Mouse (Mus musculus): ENCODE results near the gene Uvrag.

Uvrag gene

DNA sequence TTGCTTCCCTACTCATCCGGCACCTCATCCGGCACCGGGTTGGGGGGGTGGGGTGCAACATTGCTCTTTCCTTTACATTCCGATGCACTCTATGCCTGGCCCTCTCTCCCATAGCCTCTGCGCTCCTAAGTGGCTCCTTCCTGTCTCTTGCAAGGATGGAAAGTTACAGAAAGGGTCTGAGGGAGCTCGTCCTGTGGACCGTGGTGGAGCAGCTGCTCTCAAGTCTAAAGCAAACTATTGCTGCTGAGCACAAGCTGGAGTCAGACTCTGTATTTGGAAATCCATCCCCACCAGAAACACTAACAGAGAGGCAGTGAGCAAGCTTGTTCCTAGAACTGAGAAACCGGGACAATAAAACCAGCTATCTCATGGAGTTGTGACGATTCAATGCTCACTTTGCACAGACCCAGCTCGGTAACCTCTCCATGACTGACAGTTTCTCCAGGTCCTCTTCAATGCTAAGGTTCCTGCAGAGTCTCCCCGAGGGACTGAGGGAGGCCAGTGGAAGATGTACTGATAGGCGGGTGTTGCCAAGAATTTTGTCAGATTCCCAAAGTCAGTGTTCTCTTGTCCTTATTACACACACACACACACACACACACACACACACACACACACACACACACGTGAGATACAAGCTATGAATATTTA lies 975 bp downstream of the Uvrag start:
- DNase-seq (ENCODE audit: low spot score in 2 of 2) = no peak

DNA sequence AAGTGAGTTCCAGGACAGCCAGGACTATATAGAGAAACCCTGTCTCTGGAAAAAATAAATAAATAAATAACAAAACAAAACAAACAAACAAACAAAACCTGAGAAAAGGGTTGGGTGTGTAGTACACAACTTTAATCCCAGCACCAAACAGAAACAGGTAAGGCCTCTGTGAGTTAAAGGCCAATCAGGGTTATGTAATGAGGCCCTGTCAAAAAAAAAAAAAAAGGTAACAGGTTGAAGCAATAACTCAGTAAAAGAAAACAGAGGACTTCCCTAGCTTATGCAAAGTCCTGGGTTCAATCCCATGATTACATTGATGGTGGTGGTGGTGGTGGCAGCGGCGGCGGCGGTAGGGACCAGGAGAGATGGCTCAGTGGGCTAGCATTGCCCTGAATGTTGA lies 3.4 kb downstream of the Uvrag start:
- no peak for DNase-seq (ENCODE audit: low spot score in 2 of 2)

GRCm38 (mm10) chr7:99136789-99137188 lies 4.2 kb downstream of the Uvrag start:
- no peak for DNase-seq (ENCODE audit: low spot score in 2 of 2)

DNA sequence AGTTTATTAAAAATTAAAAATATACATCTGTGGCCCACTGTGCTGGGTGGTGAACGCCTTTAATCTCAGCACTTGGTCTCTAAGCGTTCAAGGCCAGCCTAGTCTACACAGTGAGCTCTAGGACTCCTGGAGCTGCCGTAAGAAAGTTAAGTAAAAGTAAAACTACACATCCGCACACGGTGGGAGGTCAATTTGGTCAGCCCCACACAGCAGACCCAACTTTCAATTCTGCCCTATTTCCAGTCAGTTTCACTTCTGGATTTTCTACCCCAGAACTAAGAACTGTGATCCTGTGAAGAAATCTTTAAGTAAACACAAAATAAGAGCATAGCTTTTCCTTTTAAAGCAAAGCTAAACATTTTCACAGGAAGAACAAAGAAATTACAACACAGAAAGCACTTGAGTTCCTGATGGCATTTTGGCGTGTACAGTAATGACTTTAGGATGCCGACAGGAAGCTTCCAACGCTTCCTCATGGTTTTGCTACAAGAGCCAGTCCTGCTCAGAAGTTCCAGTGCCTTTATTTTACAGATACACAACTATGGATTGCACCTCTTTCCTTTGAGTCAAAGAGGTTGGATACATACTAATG lies 7.0 kb downstream of the Uvrag start:
- DNase-seq (ENCODE audit: low spot score in 2 of 2) = no peak

DNA sequence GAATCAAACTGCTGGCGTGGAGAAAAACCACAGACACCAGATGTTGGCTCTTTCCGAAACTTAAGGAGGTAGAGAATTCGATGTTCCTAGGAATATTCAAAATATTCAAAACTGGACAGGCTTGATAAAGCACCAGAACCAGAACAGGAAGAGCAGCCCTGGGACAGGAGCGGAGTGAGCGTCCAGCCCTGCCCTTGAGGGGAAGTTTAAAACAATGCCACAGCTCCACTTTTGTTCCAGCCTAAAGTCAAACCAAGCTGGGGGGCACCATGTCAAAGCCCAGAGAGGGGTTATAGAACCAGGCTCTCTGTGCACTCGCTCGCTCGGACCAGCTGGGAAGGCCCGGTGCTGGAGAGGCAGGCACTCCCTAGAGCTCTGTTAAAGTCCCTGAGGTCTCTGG lies 8.3 kb downstream of the Uvrag start:
- no peak for DNase-seq (ENCODE audit: low spot score in 2 of 2)

DNA sequence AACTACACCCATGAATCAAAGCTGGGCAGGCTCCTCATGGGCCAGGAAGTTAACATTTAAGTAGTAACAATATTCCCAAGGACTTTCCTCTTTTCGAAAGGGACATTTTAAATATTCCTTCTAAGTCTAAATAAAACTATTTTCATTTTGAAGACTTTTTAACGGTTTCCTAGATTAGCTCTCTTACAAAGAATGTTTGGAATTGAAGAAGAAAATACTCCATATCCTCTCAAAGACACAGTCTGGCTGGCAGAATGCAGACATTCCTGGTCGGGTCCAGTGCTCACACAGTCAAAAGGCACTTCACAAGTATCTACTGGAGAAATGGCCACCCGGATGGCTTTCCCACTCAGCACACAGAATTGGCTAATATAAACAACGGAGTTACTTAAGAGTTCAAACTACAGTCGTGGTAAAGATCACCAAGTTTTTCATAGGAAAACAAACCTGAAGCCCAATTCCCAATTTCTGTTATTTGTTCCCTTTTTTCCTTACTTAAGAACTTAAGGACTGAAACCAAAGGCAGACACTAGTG lies 9.1 kb downstream of the Uvrag start:
- DNase-seq (ENCODE audit: low spot score in 2 of 2) = no peak

- no peak for DNase-seq (ENCODE audit: low spot score in 2 of 2)
Observed at GRCm38 (mm10) chr7:99128965-99129364, 12.0 kb downstream of the Uvrag start.

DNA sequence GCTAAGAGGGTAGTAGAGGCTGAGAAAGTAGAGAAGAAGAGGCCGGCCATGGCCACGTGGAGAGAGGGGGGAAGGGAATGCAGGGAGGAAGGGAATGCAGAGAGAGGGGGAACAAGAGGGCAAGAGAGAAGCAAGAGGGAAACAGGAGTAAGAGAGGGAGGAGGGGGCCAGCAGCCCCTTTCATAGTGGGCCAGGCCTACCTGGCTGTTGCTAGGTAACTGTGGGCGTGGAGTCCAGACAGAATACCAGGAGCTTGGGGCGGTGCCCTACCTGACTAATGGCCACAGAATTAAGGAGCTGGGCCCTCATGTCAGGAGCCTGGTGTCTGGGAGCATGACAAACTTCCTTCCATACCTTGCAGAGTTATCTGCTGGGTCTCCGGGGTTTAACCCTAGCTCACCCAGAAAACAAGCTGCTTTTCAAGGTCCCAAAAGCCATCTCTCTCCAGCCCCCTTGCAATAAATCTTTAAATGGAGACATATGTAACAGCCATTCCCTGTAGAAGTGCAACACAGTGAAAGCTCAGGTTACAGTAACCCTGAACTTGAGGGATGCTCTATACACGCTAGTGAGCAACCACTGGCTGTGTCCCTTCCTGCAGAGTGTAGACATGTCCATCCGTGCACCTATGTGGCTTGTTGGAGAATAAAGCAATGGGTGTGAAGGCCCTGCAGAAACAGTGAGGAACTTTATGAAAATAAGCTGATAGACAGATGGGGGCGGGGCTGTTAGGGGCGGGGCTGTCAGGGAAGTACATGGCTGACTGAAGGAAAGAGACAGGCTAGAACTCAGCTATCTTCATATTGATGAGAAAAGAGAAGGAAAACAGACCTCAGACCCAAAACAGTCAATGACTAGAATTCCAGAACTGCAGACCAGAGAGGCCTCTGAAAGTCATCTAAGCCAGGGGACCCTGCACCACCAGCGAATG lies 12.7 kb downstream of the Uvrag start:
- DNase-seq (ENCODE audit: low spot score in 2 of 2) = no peak

- DNase-seq (ENCODE audit: low spot score in 2 of 2) = no peak
Observed at GRCm38 (mm10) chr7:99126057-99126456, 14.9 kb downstream of the Uvrag start.

- no peak for DNase-seq (ENCODE audit: low spot score in 2 of 2)
Observed at GRCm38 (mm10) chr7:99122651-99123050, 18.3 kb downstream of the Uvrag start.

GRCm38 (mm10) chr7:99120865-99121521 lies 19.9 kb downstream of the Uvrag start:
- DNase-seq (ENCODE audit: low spot score in 2 of 2) = no peak

- DNase-seq (ENCODE audit: low spot score in 2 of 2) = no peak
Observed at GRCm38 (mm10) chr7:99120082-99120481, 20.9 kb downstream of the Uvrag start.

DNA sequence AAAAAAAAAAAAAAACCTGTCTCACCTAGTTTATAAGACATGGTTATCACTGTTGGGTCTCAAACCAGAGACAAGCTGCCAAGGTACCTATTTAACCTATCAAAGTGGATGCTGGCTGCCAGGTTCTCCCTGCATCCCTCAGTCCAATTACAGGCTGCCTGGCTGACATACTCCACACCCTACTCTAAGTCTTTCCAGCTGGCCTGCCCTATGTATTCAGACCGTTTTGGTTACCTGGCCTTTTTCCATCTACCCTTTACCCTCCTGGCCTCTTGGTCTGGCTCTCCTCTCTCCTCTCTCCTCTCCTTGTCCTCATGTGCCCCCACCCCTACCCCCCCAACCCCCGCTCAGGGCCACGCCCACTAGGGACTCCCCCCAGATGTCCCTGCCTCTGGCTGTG lies 24.2 kb downstream of the Uvrag start:
- no peak for DNase-seq (ENCODE audit: low spot score in 2 of 2)

DNA sequence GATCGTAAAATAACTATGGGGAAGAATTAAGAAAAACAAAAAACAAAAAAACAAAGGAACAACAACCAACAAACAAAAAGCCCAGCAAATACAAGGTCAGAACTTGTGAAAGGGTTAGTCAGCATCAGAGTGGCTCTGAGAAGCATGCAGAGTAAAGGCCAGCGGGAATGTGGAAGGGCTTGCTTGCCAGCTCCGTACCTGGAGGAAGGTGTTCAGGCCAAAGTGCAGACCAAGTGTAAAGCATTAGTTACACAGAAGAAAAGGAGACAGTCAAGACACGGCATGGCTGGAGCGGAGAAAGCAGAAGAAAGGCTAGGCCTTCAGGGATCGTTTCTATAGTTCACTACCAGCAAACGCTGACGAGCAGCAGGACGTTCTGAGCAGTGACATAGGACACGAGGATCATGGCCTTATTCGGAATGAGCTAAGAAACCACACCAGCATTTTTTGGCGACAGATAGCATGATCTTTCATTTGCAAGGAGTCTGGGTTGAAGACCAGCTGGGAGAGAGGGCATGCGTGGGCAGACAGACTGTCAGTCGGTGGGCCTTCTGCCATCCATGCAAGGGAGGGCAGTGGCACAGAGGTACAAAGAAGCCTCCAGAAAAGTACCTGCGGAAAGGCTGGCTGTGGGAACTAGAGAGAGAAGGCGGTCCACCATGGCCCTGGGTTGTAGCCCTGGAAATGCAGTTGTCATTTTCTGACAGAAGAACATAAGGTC lies 26.8 kb downstream of the Uvrag start:
- no peak for DNase-seq (ENCODE audit: low spot score in 2 of 2)

DNA sequence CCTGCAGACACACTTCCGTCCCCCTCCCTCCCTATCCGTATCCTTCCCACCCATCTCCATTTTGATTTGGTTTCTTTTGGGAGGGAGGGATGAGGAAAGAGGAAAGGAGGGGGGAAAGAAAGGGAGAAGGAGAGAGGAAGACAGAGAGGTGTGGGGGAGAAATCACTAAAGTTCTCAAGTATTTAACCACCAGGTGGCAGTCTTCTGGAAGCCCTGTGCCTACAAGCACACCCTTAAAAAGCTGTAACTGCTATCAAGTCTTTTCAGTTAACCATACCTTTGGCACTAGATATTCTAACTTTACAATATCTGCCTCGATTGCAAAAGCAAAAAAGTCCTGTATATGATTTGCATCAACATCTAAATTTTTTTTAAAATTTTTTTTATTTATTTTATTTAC lies 33.4 kb downstream of the Uvrag start:
- no peak for DNase-seq (ENCODE audit: low spot score in 2 of 2)

GRCm38 (mm10) chr7:99106714-99107270 lies 34.1 kb downstream of the Uvrag start:
- DNase-seq (ENCODE audit: low spot score in 2 of 2) = no peak

DNA sequence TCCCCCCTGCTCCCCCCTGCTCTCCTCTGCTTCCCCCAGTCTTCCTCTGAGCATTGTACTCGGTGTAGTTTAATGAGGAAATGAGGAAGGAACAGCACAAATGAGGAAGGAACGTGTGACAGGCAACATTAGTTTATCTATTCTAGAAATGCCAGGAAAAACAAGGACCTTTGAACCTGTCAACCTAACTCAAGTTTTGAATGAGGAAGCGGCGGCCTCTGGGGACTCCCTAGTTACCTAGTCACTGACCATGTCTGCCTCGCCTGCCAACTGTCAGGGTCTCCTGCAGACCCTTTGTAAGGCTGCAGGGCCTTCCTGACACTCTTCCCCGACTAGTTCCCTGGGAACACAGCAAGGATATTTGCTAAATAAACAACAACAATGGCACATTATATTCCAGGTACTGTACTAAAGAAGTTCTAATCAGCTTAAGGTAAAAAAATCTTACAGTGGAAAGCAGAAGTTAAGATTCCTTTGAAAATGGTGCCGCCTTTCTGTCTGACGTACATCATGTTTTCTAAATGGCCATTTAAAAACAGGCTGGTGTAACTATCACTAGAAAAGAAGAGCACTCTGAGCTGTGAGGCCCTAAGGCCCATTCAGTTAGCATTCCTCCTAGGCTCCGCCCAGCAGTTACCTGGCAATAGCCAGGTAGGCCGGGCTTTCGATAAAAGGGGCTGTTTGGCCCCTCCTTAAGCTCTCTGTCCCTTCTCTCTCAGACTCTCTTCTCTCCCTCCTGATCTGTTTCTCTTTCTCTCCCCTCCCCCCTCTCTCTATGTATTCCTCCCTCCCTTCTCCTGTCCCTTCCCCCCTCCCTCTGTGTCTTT lies 39.0 kb downstream of the Uvrag start:
- DNase-seq (ENCODE audit: low spot score in 2 of 2) = no peak

DNA sequence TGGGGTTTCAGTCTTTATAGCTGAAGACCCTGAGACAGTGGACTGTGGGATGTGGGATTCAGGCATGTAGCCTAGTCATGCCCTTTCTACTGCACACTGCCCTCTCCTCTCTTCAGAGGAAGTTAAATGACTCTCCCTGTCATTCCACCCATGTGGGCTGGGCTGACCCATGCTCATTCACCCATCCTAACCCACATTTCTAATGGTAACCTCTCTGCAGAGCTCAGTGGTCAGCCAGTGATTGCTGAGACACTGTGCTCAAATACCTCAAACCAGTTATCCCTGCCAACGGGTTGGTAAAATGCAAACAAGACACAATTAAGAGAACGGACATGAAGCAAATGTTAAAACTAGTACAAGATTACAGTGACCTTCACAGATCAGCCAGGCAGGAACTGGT lies 39.9 kb downstream of the Uvrag start:
- no peak for DNase-seq (ENCODE audit: low spot score in 2 of 2)

- DNase-seq (ENCODE audit: low spot score in 2 of 2) = no peak
Observed at GRCm38 (mm10) chr7:99100573-99100972, 40.4 kb downstream of the Uvrag start.

- DNase-seq (ENCODE audit: low spot score in 2 of 2) = no peak
Observed at GRCm38 (mm10) chr7:99100087-99100486, 40.9 kb downstream of the Uvrag start.
